Mouse (Mus musculus) MEL (cell line): ENCODE measurements at regions not wholly inside any gene's neighbourhood (a gene's known extent, or its start where the extent isn't known, plus 50 kb on each side); places are given as distances from the start of the nearest gene placed in this dataset.

ENCODE experiments used
- CTCF ChIP-seq, 3 experiments: IDR thresholded peaks in 2 of 3; conservative IDR thresholded peaks in 1 of 3; 2 replicates each; pipeline ENCODE4 v1.5.1; 2011 to 2012; ENCODE audit warnings: low read length in 3 of 3, low read depth in 2 of 3, mild to moderate bottlenecking in 2 of 3, improper control_type of control experiment in 1 of 3, inconsistent platforms in 1 of 3, mixed read lengths in 1 of 3, moderate library complexity in 1 of 3; ENCODE audit not compliant: control insufficient read depth in 1 of 3, insufficient read depth in 1 of 3, poor library complexity in 1 of 3, severe bottlenecking in 1 of 3
- HCFC1 ChIP-seq: IDR thresholded peaks from 2 replicates; pipeline ENCODE4 v1.6.1; 2012; ENCODE audit warnings: low read depth, mild to moderate bottlenecking, inconsistent platforms, low read length, improper control_type of control experiment, moderate library complexity
- MAX ChIP-seq: IDR thresholded peaks from 2 replicates; pipeline ENCODE4 v1.6.1; 2011; ENCODE audit warnings: low read length, improper control_type of control experiment
- NELFE ChIP-seq: IDR thresholded peaks from 2 replicates; pipeline ENCODE4 v1.6.1; 2011; ENCODE audit warnings: low read depth, low read length, improper control_type of control experiment
- POLR2A ChIP-seq, 2 experiments: IDR thresholded peaks; 2 replicates each; pipeline ENCODE4 v1.6.1; 2011 to 2012; ENCODE audit warnings: low read length in 2 of 2, mild to moderate bottlenecking in 2 of 2, control low read depth in 1 of 2, improper control_type of control experiment in 1 of 2, low read depth in 1 of 2, moderate library complexity in 1 of 2; ENCODE audit not compliant: control insufficient read depth in 1 of 2, insufficient read depth in 1 of 2, poor library complexity in 1 of 2

DNA sequence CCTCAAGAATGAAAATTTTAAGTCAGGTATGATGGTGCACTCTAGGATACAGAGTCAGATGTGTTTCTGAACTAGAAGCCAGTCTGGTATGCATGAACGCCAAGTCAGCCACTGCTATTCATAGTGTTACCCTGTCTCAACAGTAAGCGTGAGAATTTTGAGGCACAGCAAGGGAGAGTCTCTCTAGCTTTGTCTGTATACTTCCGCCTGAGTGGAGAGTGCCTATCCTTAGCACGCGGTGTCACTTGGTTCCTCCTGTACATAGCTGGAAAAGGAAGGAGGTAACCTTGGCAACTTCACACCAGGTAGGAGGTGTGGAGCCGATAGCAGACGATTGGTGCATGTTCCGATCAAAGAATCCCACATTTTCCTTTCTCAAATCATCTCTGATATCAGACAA lies 81.3 kb downstream of the Dnajb9 start:
- TF ChIP-seq NELFE = no peak
- TF ChIP-seq POLR2A (IDR thresholded peaks at IDR 0.05; ENCODE audit: control insufficient read depth in 1 of 2, insufficient read depth in 1 of 2, low read depth in 1 of 2, low read length in 2 of 2, poor library complexity in 1 of 2) = no peak
- no peak for TF ChIP-seq MAX
- no peak for TF ChIP-seq CTCF (IDR thresholded peaks at IDR 0.05 in 2 of 3, conservative IDR thresholded peaks at IDR 0.05 in 1 of 3; ENCODE audit: control insufficient read depth in 1 of 3, insufficient read depth in 1 of 3, low read depth in 2 of 3, low read length in 3 of 3, poor library complexity in 1 of 3, severe bottlenecking in 1 of 3)
- no peak for TF ChIP-seq HCFC1
